Mouse (Mus musculus) spleen, adult 12 weeks (tissue): Measurements from ENCODE around the gene Ssr1.
A peak's percentile ranks its signal among the peaks of the same experiment; 100 is the strongest.

ENCODE experiments used
- DNase-seq: peaks from one replicate; pipeline ENCODE4 v3.0.0; 2022; ENCODE audit warnings: low spot score

The Ssr1 gene

GRCm38 (mm10) chr13:37979506-37979905 is 14.5 kb downstream of the Ssr1 start:
- DNase-seq = no peak

GRCm38 (mm10) chr13:37974731-37975130 is 19.3 kb downstream of the Ssr1 start:
- no peak for DNase-seq

- DNase-seq = no peak
These were observed 20.0 kb downstream of the Ssr1 start for GRCm38 (mm10) chr13:37974036-37974435.

- no peak for DNase-seq
These were observed 23.0 kb downstream of the Ssr1 start for GRCm38 (mm10) chr13:37970887-37971530.

DNA sequence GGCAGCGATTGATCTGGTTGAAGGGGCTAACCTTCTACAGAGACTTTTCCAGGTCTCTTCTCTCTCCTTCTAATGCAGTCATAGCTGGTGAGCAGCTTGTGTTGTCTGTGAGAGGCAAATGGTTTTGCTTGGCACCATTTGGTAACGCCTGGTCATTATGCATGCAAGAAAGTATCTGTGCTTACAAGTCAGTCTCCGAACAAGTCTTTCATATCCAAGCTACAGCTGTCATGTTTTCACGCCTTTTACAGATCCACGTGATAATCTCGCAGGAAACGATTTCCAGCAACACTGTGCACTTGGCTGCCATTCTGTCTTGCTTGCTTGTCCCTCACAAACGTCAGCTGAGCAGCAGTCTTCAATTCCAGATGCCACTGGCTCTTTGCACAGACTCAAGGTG is 24.0 kb downstream of the Ssr1 start:
- DNase-seq = no peak

DNA sequence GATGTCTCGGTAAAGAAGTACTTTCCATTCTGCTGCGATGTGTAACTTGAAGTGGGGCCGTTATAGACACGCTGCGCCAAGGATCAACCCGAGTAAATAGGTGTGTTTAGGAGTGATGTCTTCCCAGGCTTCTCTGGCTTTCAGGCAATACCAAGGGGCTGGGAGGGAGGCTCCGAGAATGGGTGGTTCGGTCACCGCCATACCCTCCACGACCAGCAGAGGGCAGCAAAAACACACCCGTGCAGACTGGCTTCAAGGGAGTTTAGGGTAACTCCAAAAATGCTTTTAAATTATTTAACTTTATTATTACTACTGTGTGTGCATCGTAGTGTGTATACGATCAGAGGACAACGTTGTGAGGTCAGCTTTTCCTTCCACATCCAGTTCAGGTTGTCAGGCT is 24.7 kb downstream of the Ssr1 start:
- peak; percentile 76 for DNase-seq

DNA sequence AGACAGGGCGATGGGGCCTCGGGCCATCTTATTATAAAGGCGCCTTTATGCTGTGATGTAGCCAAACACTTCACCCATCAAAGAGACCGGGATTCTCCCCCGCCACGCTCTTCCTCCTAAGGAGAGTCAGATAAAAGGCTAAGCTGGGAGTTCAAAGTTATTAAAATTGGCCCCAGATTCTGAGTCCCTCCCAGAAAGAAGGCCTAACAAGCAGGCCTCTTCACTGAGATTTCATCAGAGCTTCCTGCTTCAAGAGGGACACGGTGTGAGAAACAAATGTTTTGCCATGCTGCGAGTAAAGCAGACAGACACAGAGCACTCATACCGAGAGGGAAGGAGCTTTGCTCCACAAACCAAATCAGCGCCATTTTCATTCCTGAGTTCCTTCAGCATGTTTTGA is 26.5 kb downstream of the Ssr1 start:
- no peak for DNase-seq

GRCm38 (mm10) chr13:37967052-37967437 is 27.0 kb downstream of the Ssr1 start:
- DNase-seq = no peak

DNA sequence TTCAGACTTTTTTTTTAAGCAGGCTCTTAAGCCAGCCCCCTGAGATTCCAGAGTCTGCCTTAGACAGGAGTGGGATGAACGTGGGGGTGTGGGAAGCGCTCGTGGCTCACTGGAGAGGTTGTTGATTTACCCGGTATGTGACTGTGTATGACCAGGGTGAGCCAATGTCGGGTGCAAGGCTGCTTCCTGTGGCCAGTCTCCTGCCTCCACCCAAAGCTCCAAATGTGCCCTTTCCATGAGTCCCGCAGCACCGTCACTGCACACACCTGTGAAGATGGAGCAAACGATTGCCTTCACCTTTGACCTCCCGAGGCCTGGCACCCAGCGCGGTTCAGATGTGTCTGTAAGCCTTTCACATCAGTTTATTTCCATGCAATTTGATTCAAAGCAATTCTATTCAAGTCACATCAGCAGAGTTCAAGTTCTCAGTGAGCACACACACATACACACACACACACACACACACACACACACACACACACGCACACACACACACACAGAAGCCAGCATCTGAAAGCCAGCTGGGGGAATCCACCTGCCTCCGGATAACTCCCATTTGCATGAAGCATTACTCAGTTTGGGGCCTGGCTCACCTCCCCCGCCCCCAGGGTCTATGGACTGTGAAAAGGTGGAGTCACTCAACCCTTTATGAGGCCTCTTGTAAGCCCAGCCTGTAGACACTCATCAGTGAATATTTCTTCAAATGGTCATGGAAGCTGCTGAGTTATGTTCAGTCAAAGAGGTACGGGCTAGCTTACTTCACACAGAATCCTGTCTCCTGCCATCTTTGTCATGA is 27.6 kb downstream of the Ssr1 start:
- no peak for DNase-seq

- no peak for DNase-seq
These were observed 28.7 kb downstream of the Ssr1 start for GRCm38 (mm10) chr13:37965126-37965914.

- DNase-seq = no peak
These were observed 29.6 kb downstream of the Ssr1 start for GRCm38 (mm10) chr13:37964128-37965087.

DNA sequence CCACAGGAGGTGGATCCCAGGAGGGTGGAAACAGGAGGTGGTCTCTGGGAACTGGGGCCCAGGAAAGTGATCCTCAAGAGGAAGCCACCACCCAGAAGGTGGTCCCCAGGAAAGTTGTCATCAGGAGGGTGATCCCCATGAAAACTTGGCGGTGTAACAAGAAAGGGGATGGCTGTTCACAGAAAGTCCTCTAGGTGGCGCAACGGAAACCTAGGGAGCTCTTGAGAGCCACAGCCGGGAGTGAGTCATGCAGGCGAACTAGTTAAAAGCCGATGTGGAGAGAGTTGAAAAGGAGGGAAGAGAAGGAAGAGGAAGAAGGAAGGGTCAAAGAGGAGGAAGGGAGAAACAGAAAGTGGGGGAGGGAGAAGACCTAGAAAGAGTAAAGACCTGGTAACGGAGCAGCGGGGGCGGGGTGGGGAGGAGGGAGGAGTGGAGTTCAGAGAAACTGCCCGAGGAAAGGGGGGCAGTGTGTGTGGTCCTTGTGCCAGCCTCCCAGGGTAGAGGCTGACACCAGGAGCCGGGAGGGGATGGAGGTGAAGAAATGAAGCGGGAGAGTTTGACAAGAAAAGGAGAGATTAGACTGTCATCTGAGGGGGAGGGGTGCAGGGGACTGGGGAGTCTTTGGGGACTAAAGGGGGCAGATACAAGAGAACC is 30.5 kb downstream of the Ssr1 start:
- DNase-seq = peak; percentile 60

DNA sequence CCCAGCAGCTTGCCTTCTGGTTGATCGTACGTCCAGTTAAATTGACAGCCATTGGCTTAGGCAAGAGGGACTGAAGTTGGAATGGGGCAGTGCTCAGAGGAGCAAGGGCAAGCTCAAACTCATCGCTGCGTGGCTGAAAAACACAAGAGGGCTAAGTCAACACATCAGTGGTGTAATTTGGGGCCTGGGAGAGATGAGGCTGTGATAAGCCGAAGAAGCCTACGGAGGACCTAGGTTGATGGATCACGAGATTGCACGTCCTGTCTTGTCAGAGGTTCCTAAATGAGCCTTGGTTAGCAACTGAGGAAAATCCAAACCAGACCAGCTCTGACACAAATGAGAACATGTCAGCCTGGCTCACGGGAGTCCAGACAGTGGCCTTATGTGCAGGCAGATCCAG is 31.5 kb downstream of the Ssr1 start:
- no peak for DNase-seq

DNA sequence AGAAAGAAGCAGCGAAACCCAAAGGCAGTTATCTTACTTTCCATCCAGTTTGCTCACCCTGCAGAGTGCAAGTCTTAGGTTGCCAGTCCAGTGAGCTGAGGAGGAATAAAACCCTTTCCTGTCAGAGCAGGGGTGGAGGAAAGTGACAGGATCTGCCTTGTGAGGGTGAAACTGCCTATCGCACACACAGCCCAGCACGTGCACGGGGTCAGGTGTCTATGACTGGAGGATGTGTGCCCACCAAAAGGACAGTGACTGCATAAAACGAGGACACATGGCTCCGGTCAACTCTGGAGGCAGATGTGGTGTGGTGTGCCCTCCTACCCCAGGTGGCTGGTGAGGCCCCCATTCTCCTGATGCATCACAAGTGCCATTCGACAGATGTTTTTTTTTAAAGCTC is 34.1 kb downstream of the Ssr1 start:
- DNase-seq = no peak

DNA sequence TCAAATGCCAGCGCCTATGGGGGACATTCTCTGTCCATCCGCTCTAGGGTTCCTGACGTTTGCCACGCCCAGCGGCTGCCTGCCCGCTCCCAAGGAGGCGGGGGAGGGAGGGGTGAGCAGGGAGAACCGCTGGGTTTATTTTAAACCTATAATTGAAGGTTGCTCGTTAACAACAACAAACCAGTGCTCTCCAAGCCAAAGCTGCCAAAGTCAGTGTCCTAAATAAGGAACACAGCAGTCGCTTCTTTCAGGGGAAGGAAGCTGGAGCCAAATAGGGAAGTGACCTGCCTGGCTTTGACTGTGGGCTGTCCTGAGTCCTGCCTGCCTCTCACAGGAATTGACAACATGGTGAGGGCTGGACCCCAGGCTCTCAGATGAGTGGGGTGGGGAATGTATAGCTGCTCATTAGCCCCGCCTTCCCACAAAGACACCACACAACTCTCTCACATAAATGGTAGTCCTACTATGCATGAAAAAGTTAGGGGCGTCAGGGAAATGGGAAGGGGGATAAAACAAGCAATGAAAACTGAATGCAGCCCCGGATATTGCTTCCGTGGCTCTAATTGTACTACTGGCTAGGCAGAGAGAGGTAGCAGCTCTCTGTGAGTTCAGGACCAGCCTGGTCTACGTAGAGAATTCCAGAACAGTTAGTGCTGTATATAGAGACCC is 34.6 kb downstream of the Ssr1 start:
- no peak for DNase-seq

DNA sequence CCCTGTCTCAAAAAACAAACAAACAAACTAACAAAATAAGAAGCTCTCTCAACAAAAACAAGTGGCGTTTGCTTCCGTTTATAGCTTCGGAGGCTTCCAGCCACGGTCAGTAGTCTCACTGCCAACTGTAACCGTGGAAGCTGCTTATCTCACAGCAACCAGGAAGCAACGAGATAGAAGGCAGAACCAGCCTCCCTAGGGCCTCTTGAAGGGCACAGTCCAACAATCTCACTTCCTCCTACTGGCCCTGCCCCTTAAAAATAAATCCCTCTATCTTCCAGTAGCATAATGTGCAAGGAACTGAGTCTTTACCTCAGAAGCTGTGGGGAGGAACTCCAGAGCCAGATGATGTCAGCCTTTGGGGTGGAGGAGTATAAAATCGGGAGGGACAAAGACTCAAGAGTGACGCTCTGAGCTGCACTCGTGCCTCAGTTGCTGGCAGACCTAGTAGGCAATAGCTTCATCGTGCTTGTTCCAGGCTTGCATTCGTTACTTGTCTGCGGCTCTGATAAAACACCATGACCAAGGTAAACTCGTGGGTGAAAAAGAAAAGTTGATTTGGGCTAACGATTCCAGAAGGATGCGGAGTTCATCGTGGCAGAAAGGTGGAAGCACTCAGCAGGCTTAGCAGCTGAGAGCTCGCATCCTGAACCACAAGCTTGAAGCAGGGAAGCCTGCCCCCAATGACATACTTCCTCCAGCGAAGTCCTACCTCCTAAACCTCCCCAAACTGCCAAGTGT is 35.3 kb downstream of the Ssr1 start:
- DNase-seq = no peak

- DNase-seq = no peak
These were observed 39.7 kb downstream of the Ssr1 start for GRCm38 (mm10) chr13:37954318-37954717.

- no peak for DNase-seq
These were observed 41.0 kb downstream of the Ssr1 start for GRCm38 (mm10) chr13:37952981-37953380.

DNA sequence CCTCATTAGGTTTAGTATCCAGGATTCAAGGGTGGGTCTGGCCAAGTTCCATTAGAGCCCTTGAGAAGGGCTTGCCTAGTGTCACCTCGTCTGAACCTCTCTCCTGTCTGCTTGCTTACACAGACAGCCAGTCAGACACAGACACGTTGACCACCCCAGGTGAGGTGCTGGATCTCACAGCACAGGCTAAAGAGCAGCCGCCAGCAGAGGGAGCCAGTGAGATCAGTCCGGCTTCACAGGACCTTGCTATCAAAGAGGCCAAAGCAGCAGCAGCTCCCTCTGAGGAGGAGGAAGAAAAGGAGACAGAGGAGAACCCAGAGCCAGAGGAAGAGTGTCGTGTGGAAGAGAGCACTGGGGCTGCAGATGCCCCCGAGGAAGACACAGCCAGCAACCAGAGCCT is 47.3 kb downstream of the Ssr1 start:
- peak; percentile 63 for DNase-seq

DNA sequence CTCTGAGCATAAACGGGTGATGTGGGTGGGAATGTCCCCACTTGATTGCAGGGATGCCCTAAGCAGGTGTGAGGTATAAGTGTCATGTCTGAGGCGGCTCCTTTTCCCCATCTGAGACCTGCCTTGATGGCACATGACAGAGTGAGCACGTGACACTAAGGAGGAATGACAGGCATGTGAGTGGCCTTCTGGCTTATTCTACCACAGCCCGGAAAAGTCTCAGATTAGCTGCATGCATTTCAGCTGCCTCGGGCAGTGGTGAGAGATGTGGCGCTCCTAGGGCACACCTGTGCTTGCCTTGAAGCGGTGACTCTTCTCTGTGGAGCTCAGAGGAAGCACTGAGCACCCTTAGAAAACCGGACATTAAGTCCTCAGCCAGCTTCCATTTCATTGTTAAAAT is 48.6 kb downstream of the Ssr1 start:
- DNase-seq = no peak
